Mouse (Mus musculus): Measurements from ENCODE around the gene Slc24a4.

- TF ChIP-seq CTCF (IDR thresholded peaks at IDR 0.05; ENCODE audit: low read depth, low read length) (no peak), GATA1 (IDR thresholded peaks at IDR 0.05; ENCODE audit: borderline replicate concordance, low read length) (no peak), TAL1 (conservative IDR thresholded peaks at IDR 0.05; ENCODE audit: low read depth, low read length) (no peak), POLR2AphosphoS5 (IDR thresholded peaks at IDR 0.05; ENCODE audit: insufficient replicate concordance, low read depth, low read length) (no peak)
These were observed 166.7 kb downstream of the Slc24a4 start for GRCm38 (mm10) chr12:102295230-102295629.

Measured in G1E (cell line).